Mouse (Mus musculus): ENCODE data around the gene Olfr463.

GRCm38 (mm10) chr11:87884856-87885255, 12.3 kb downstream of the Olfr463 start:
- TF ChIP-seq CTCF (IDR thresholded peaks at IDR 0.05; ENCODE audit: control insufficient read depth, insufficient read depth, insufficient read length) (no peak), MYOG (IDR thresholded peaks at IDR 0.05; ENCODE audit: control insufficient read depth, extremely low read depth, insufficient read length) (no peak)

Measured in C2C12 (cell line).